Mouse (Mus musculus) ZHBTc4 (cell line): Measurements from ENCODE around the gene Meaf6.

Source experiments
- DNase-seq: peaks from one replicate; pipeline ENCODE4 v3.0.0-alpha.2; 2011; ENCODE audit warnings: low read depth, low spot score

The Meaf6 gene

DNA sequence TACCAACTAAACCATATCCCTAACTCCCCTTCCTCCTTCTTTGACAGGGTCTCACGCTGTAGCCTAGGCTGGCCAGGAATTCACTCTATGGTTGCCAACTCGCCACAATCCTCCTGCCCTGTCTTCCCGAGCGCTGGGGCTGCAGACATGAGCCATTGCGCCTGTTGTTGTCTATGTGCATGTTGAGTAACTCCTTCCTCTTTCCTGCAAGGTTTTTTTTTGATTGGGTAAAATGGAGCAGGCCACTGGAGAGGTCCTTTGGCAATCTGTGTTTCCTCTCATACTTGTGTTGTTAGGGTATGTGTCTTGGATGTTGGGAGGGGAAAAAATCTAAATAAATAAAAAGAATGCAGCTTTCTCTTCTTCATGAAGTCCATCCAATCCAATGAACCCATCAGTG is 59.3 kb downstream of the Meaf6 start:
- no peak for DNase-seq

DNA sequence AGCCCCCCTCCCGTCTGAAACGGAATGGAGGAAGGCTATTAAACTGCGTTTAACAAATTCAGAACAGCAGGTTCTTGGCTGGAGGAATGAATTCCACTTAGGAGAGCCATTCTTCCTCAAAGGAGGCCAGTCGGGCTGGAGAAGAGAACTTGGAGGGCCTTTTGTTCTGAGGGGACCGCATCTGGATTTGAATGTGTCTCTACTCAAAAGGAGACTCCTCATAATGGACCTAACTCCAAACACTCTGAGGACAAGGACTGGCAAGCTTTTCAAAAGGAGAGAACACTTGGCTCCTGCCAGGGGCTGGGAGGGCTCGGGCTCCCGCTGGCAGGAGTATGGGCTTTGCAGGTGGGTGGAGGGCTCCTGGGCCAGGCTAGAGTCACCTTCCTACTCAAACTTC is 59.7 kb downstream of the Meaf6 start:
- DNase-seq = peak; percentile 51

GRCm38 (mm10) chr4:125145213-125145612 is 60.3 kb downstream of the Meaf6 start:
- peak; percentile 52 for DNase-seq

DNA sequence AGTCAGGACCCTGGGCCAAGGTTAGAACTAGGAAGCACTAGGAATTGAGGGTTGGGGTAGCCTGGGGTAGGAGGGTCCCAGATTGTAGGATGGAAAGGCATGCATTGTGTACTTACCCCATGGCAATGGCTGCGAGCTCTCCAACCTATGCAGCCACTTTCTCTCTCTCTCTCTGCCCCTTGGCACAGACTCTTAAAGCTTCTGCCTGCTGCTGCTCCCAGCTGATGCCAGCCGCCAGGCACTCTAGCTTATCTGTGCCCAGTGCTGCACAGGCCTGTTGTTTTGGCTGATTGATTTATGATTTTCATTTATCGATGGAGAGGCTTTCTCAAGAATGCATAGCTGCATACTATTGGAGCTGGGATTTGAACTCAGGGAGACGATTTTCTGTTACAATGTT is 63.0 kb downstream of the Meaf6 start:
- no peak for DNase-seq

- no peak for DNase-seq
Observed at GRCm38 (mm10) chr4:125149460-125149859, 64.5 kb downstream of the Meaf6 start.

GRCm38 (mm10) chr4:125152469-125152868 is 67.5 kb downstream of the Meaf6 start:
- no peak for DNase-seq

GRCm38 (mm10) chr4:125153659-125154241 is 68.8 kb downstream of the Meaf6 start:
- DNase-seq = peak; percentile 58

- DNase-seq = no peak
Observed at GRCm38 (mm10) chr4:125155646-125156045, 70.7 kb downstream of the Meaf6 start.

DNA sequence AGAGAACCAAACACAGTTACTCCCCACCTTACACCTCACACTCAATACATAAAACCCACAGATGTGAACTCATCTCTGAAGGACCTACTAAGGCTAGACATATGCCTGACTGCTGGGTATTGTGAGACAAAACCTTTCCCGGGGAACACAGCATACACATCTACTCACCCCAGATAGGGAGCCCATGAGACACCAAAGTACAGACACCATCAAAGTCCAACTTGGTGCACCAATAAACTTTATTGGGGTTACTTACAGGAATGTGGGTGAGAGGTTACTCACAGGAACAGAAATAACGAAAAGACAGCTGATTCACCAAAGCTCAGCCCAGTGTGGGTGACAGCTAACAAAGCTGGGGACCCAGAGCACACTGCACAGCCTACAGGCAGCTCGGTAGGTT is 72.4 kb downstream of the Meaf6 start:
- DNase-seq = no peak

- DNase-seq = no peak
Observed at GRCm38 (mm10) chr4:125158081-125158480, 73.1 kb downstream of the Meaf6 start.

DNA sequence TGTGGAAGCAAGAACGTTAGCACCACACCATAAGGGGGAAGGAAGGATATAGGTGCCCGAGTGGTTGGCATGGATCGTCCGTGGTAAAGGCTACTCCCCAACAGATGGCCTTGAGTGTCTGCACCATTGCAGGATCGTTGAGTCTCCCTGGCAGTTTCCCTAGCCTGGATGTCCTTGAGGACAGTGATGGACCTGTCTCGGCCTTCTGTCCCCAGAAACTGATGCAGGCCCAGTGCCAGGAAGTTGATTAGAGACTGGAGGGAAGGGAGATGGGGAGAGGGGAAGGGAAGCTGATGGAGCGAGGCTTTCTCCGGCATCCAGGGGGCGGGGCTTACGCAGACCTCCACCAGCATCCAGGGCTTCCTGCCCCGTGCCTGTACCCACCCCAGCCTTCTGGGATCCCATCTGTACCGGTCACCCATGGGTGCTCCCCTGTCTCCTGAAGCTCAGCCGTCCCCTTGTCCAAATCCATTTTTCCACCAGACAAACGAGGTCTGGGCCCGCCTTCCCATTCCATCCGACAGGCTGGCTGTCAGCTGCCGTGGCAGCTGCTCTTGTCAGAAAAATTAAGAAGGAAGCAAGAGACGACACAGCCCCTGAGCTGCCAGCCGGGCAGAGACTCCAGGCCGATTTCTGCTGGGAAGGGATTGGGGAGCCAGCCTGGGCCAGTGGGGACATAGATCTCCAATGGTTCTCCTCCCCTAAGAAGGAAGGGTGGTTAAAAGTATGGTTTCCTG is 73.8 kb downstream of the Meaf6 start:
- no peak for DNase-seq

DNA sequence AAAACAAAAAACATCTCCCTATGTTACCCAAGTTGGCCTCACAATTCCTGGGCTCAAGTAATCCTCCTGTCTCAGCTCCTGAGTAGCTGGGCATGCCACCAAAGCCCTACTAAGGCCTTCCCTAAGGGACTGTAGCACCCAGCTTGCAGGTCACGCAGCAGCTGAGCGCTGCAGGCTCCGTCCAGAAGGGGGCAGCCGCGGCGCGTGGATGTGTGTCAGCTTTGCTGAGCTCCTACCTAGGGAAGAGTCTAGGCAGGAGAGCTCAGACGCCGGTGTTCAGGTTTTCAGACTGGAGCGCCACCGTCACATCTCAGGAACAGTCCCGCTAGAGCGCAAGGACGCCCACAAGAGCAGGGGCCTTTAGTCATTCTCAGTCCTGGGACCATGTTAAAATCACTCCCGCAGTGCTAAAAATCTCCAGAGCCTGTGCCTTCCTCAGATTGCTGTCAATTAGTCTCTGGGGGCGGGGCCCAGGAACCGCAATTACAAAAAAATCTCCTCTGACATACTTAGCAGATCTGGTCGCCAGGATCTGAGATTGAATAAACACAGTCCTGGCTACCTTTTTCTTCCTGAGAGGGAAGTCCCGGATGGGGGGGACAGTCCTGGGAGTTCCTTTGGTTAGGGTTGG is 75.5 kb downstream of the Meaf6 start:
- DNase-seq = peak; percentile 96

DNA sequence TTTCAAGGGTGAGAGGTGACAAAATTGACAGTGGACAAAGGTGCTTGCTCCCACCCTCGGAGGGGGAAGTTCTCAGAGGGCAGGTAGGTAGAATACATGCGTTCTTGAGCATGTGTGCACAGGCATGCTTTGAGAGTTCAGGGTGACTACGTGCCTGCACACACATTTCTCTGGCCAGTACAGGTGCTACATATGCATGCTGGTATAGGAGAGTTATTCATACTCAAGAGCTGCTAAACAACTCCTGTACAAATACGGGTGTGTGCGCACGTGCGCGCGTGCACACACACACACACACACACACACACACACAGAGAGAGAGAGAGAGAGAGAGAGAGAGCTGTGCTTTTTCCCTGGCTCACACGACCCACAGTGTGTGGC is 76.0 kb downstream of the Meaf6 start:
- DNase-seq = no peak

GRCm38 (mm10) chr4:125161392-125161791 is 76.5 kb downstream of the Meaf6 start:
- no peak for DNase-seq

- DNase-seq = peak; percentile 76
Observed at GRCm38 (mm10) chr4:125162701-125163100, 77.8 kb downstream of the Meaf6 start.
